Mouse (Mus musculus) ES-Bruce4 (cell line): ENCODE results near the gene Cd101.

Experiments
- CTCF ChIP-seq: IDR thresholded peaks from one replicate; pipeline ENCODE4 v1.8.1; 2011; ENCODE audit warnings: low read depth, low read length
- EP300 ChIP-seq: IDR thresholded peaks from 2 replicates; pipeline ENCODE4 v1.6.1; 2011; ENCODE audit warnings: low read depth, low read length; ENCODE audit not compliant: insufficient read depth
- POLR2A ChIP-seq: IDR thresholded peaks from one replicate; pipeline ENCODE4 v1.8.1; 2011; ENCODE audit warnings: low read length; ENCODE audit not compliant: insufficient read depth

GRCm38 (mm10) chr3:101007112-101007782 lies 22.1 kb downstream of the Cd101 start:
- TF ChIP-seq POLR2A (no peak), CTCF (no peak), EP300 (no peak)
